Mouse (Mus musculus) MEL (cell line): ENCODE measurements around the gene Ifih1. TPM values are rescaled to one million over a fixed set of nuclear protein-coding genes. Genes with fewer than 3 reads are reported as not detected.

Source experiments
- DNase-seq: peaks from one replicate; pipeline ENCODE4 v3.0.0; 2011; ENCODE audit warnings: low read depth, low spot score
- H3K27ac ChIP-seq: 2 replicates; pipeline ENCODE4 v1.5.1; 2012; ENCODE audit warnings: low read depth, mild to moderate bottlenecking, control low read depth, low read length, moderate library complexity; ENCODE audit not compliant: control insufficient read depth
- H3K27me3 ChIP-seq, 2 experiments: fragments of 150-350 bp in 1 of 2; sonication (generic) in 1 of 2; 2 replicates each; pipeline ENCODE4 v1.6.1; 2012; ENCODE audit warnings: low read length in 2 of 2, mild to moderate bottlenecking in 2 of 2, improper control_type of control experiment in 1 of 2, moderate library complexity in 1 of 2; ENCODE audit not compliant: insufficient read depth in 2 of 2, control insufficient read depth in 1 of 2
- H3K36me3 ChIP-seq, 2 experiments: 2 replicates each; pipeline ENCODE4 v1.6.1; 2012 to 2014; ENCODE audit warnings: low read length in 2 of 2, improper control_type of control experiment in 1 of 2, inconsistent platforms in 1 of 2, mild to moderate bottlenecking in 1 of 2; ENCODE audit not compliant: insufficient read depth in 2 of 2, control insufficient read depth in 1 of 2
- H3K4me1 ChIP-seq, 2 experiments: fragments of 150-350 bp in 1 of 2; sonication (generic) in 1 of 2; 2 replicates each; pipeline ENCODE4 v1.6.1; 2012; ENCODE audit warnings: low read length in 2 of 2, improper control_type of control experiment in 1 of 2, mild to moderate bottlenecking in 1 of 2; ENCODE audit not compliant: insufficient read depth in 2 of 2, control insufficient read depth in 1 of 2
- H3K4me3 ChIP-seq, 2 experiments: fragments of 150-350 bp in 1 of 2; sonication (generic) in 1 of 2; 2 replicates each; pipeline ENCODE4 v1.5.1; 2012; ENCODE audit warnings: low read depth in 2 of 2, low read length in 2 of 2, mild to moderate bottlenecking in 2 of 2, moderate library complexity in 2 of 2, control low read depth in 1 of 2, improper control_type of control experiment in 1 of 2; ENCODE audit not compliant: control insufficient read depth in 1 of 2, insufficient read depth in 1 of 2
- H3K79me2 ChIP-seq: 2 replicates; pipeline ENCODE4 v1.6.1; 2012; ENCODE audit warnings: mild to moderate bottlenecking, low read length, moderate library complexity; ENCODE audit not compliant: control insufficient read depth, poor library complexity, insufficient read depth
- H3K9ac ChIP-seq: 2 replicates; pipeline ENCODE4 v1.6.1; 2012; ENCODE audit warnings: low read depth, mild to moderate bottlenecking, control low read depth, low read length, moderate library complexity; ENCODE audit not compliant: control insufficient read depth, poor library complexity, severe bottlenecking
- H3K9me3 ChIP-seq: fragments of 150-350 bp; sonication (generic); replicated peaks from 2 replicates; pipeline ENCODE4 v1.6.1; 2012; ENCODE audit warnings: mild to moderate bottlenecking, low read length, improper control_type of control experiment, moderate library complexity; ENCODE audit not compliant: insufficient read depth
- BHLHE40 ChIP-seq: IDR thresholded peaks from 2 replicates; pipeline ENCODE4 v1.6.1; 2012; ENCODE audit warnings: low read depth, mild to moderate bottlenecking, inconsistent platforms, low read length, improper control_type of control experiment, borderline replicate concordance
- CTCF ChIP-seq, 3 experiments: IDR thresholded peaks in 2 of 3; conservative IDR thresholded peaks in 1 of 3; 2 replicates each; pipeline ENCODE4 v1.5.1; 2011 to 2012; ENCODE audit warnings: low read length in 3 of 3, low read depth in 2 of 3, mild to moderate bottlenecking in 2 of 3, improper control_type of control experiment in 1 of 3, inconsistent platforms in 1 of 3, mixed read lengths in 1 of 3, moderate library complexity in 1 of 3; ENCODE audit not compliant: control insufficient read depth in 1 of 3, insufficient read depth in 1 of 3, poor library complexity in 1 of 3, severe bottlenecking in 1 of 3
- E2F4 ChIP-seq: IDR thresholded peaks from 2 replicates; pipeline ENCODE4 v1.6.1; 2011; ENCODE audit warnings: low read depth, low read length, improper control_type of control experiment, borderline replicate concordance
- ELF1 ChIP-seq: IDR thresholded peaks from 2 replicates; pipeline ENCODE4 v1.6.1; 2014; ENCODE audit warnings: low read depth, mild to moderate bottlenecking, inconsistent platforms, low read length, improper control_type of control experiment, moderate library complexity
- GATA1 ChIP-seq: IDR thresholded peaks from 2 replicates; pipeline ENCODE4 v1.6.1; 2011; ENCODE audit warnings: low read depth, low read length, improper control_type of control experiment
- MAFK ChIP-seq: IDR thresholded peaks from 2 replicates; pipeline ENCODE4 v1.6.1; 2011; ENCODE audit warnings: low read depth, mild to moderate bottlenecking, low read length, improper control_type of control experiment, borderline replicate concordance
- MAZ ChIP-seq: IDR thresholded peaks from 2 replicates; pipeline ENCODE4 v1.6.1; 2012; ENCODE audit warnings: low read depth, mild to moderate bottlenecking, inconsistent platforms, low read length, improper control_type of control experiment
- MEF2A ChIP-seq: IDR thresholded peaks from 2 replicates; pipeline ENCODE4 v1.6.1; 2014; ENCODE audit warnings: low read depth, mild to moderate bottlenecking, inconsistent platforms, low read length, improper control_type of control experiment; ENCODE audit not compliant: poor library complexity, insufficient replicate concordance, severe bottlenecking; ENCODE audit errors: extremely low read depth
- MYB ChIP-seq: IDR thresholded peaks from 2 replicates; pipeline ENCODE4 v1.6.1; 2011; ENCODE audit warnings: mild to moderate bottlenecking, low read depth, low read length, improper control_type of control experiment
- NRF1 ChIP-seq: IDR thresholded peaks from 2 replicates; pipeline ENCODE4 v1.6.1; 2014; ENCODE audit warnings: low read depth, mild to moderate bottlenecking, inconsistent platforms, low read length, improper control_type of control experiment, moderate library complexity; ENCODE audit not compliant: poor library complexity, insufficient read depth, severe bottlenecking
- POLR2AphosphoS2 ChIP-seq: IDR thresholded peaks from 2 replicates; pipeline ENCODE4 v1.6.1; 2011; ENCODE audit warnings: low read length, improper control_type of control experiment
- POLR2AphosphoS5 ChIP-seq: IDR thresholded peaks from 2 replicates; pipeline ENCODE4 v1.6.1; 2012; ENCODE audit warnings: low read depth, borderline replicate concordance, mild to moderate bottlenecking, inconsistent platforms, low read length, moderate library complexity, mixed read lengths
- RAD21 ChIP-seq: IDR thresholded peaks from 2 replicates; pipeline ENCODE4 v1.6.1; 2011; ENCODE audit warnings: mild to moderate bottlenecking, low read depth, low read length, improper control_type of control experiment
- RCOR1 ChIP-seq: IDR thresholded peaks from 2 replicates; pipeline ENCODE4 v1.6.1; 2012; ENCODE audit warnings: low read depth, mild to moderate bottlenecking, inconsistent platforms, low read length, improper control_type of control experiment
- SIN3A ChIP-seq: IDR thresholded peaks from 2 replicates; pipeline ENCODE4 v1.6.1; 2012; ENCODE audit warnings: low read length, improper control_type of control experiment, inconsistent platforms
- SMC3 ChIP-seq: IDR thresholded peaks from 2 replicates; pipeline ENCODE4 v1.6.1; 2011; ENCODE audit warnings: low read depth, low read length, improper control_type of control experiment
- TBP ChIP-seq: IDR thresholded peaks from 2 replicates; pipeline ENCODE4 v1.8.0; 2011; ENCODE audit warnings: low read depth, low read length, improper control_type of control experiment
- TCF12 ChIP-seq: IDR thresholded peaks from 2 replicates; pipeline ENCODE4 v1.6.1; 2014; ENCODE audit warnings: low read depth, mild to moderate bottlenecking, inconsistent platforms, low read length, improper control_type of control experiment, moderate library complexity
- UBTF ChIP-seq: IDR thresholded peaks from 2 replicates; pipeline ENCODE4 v1.6.1; 2012; ENCODE audit warnings: low read depth, mild to moderate bottlenecking, inconsistent platforms, low read length, improper control_type of control experiment, moderate library complexity, borderline replicate concordance; ENCODE audit not compliant: insufficient read depth
- USF1 ChIP-seq: IDR thresholded peaks from 2 replicates; pipeline ENCODE4 v1.6.1; 2014; ENCODE audit warnings: low read depth, mild to moderate bottlenecking, inconsistent platforms, low read length, improper control_type of control experiment, moderate library complexity
- ZC3H11A ChIP-seq: IDR thresholded peaks from 2 replicates; pipeline ENCODE4 v1.6.1; 2012; ENCODE audit warnings: low read depth, mild to moderate bottlenecking, inconsistent platforms, low read length, improper control_type of control experiment
- ZNF384 ChIP-seq: IDR thresholded peaks from 2 replicates; pipeline ENCODE4 v1.6.1; 2012; ENCODE audit warnings: low read depth, mild to moderate bottlenecking, inconsistent platforms, low read length, improper control_type of control experiment
- polyA plus RNA-seq, 2 experiments: library from polyadenylated mRNA; stranded (reverse) in 1 of 2; unstranded in 1 of 2; fragments of >175 nt in 1 of 2; fragments of >200 nt in 1 of 2; gene quantifications; 2 replicates each; pipeline versions ENCODE4 v1.2.1 to v1.2.4; 2012; ENCODE audit warnings: low replicate concordance in 2 of 2, low read depth in 1 of 2; ENCODE audit not compliant: insufficient read length in 2 of 2, insufficient read depth in 1 of 2, missing spikeins in 1 of 2
- total RNA-seq: library from RNA; depleted of rRNA; stranded (reverse); fragments of 300-350 nt; gene quantifications from 2 replicates; pipeline ENCODE4 v1.2.3, GENCODE M21; 2012

The Ifih1 gene
- total and polyA plus RNA-seq, 3 experiments: 11.4 to 71.9 (median 41.5) TPM

DNA sequence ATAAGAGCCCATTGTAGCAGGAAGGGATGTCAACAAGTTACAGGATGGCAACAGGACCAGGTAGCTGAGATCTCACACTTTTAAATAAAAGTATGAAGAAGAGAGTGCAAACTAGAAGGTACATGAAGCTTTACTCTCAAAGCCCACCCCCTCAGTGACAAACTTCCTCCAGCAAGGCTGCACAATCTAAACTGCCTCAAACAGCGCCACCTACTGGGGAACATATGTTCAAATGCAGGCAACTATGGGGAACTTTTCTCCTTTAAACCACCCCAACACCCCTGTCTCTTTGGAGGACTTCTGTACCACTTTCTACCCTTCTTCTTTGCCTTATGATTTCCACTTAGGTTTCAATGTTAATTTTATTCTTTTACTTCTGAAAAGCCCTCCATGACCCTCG is 88.6 kb downstream of the Ifih1 start:
- TF ChIP-seq MEF2A (no peak), BHLHE40 (no peak), ZC3H11A (no peak), CTCF (IDR thresholded peaks at IDR 0.05 in 2 of 3, conservative IDR thresholded peaks at IDR 0.05 in 1 of 3; ENCODE audit: control insufficient read depth in 1 of 3, insufficient read depth in 1 of 3, low read depth in 2 of 3, low read length in 3 of 3, poor library complexity in 1 of 3, severe bottlenecking in 1 of 3) (peak; percentile 52 to 62 (median 55)), TCF12 (no peak), E2F4 (no peak), MAFK (no peak), RAD21 (peak; percentile 28), RCOR1 (no peak), MYB (no peak), SMC3 (peak; percentile 28; the same call in 1 of the 2 replicates), NRF1 (no peak), GATA1 (no peak), ELF1 (no peak), SIN3A (no peak), POLR2AphosphoS2 (no peak), UBTF (no peak), TBP (no peak)
- no peak overlapping the region for H3K4me3 ChIP-seq
- no peaks in the 10 kb centered on the region for H3K27me3 ChIP-seq
- H3K36me3 ChIP-seq: no peaks in the 10 kb centered on the region
- H3K79me2 ChIP-seq: no peaks in the 10 kb centered on the region
- H3K4me1 ChIP-seq: no peaks in the 10 kb centered on the region
- DNase-seq: peak; percentile 56
- H3K9me3 ChIP-seq: no peaks in the 10 kb centered on the region
- no peak overlapping the region for H3K27ac ChIP-seq
- no peak overlapping the region for H3K9ac ChIP-seq

DNA sequence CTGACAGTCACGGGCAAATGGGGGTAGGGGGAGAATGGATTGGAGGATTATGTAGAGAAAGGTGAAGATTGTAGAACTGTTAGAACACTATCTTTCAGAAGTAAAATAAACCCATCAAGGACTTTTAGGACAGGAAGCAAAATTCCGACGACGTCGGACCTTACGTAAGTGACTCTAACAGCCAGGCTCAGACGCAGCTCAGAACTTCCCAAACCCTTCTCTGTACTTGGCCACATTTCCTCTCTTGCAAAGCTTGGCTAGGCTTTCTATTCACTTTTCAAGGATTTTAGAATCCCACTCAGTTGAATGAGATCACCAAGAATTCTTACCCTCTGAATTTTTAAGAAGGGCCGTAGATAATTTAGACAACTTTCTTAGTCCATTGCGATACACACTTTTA is 89.7 kb downstream of the Ifih1 start:
- Histone ChIP-seq H3K9ac (no peak overlapping the region), H3K4me3 (no peak overlapping the region), H3K9me3 (no peaks in the 10 kb centered on the region), H3K4me1 (no peaks in the 10 kb centered on the region), H3K27me3 (no peaks in the 10 kb centered on the region), H3K79me2 (no peaks in the 10 kb centered on the region), H3K36me3 (no peaks in the 10 kb centered on the region), H3K27ac (no peak overlapping the region)
- no peak for DNase-seq
- TF ChIP-seq POLR2AphosphoS5 (no peak), MAZ (no peak), TBP (no peak), USF1 (no peak), RCOR1 (no peak), CTCF (IDR thresholded peaks at IDR 0.05 in 2 of 3, conservative IDR thresholded peaks at IDR 0.05 in 1 of 3; ENCODE audit: control insufficient read depth in 1 of 3, insufficient read depth in 1 of 3, low read depth in 2 of 3, low read length in 3 of 3, poor library complexity in 1 of 3, severe bottlenecking in 1 of 3) (no peak), SIN3A (no peak), BHLHE40 (no peak), POLR2AphosphoS2 (no peak), ZNF384 (no peak), ELF1 (no peak)
